Mouse (Mus musculus): ENCODE measurements around the gene Mocs1. TPM values are rescaled to one million over a fixed set of nuclear protein-coding genes. Genes with fewer than 3 reads are reported as not detected.

Mocs1 gene
- polyA plus RNA-seq, 1 experiment from 2014 or later: 7.3 TPM

Other genes with a start within 250 kb of the Mocs1 start
- 4.5 and 5.7 TPM in 2 replicates for gene Daam2, start 136.0 kb downstream of the Mocs1 start, polyA plus RNA-seq (2014; fragmentation: Nextera tagmentation; extraction: Ambion mirVana)
- gene Kif6, start 186.8 kb downstream of the Mocs1 start, polyA plus RNA-seq (2014; fragmentation: Nextera tagmentation; extraction: Ambion mirVana): 1.9 and 2.1 TPM in 2 replicates